Mouse (Mus musculus): ENCODE results near the gene Rnf123.
"Not testable (repeated sequence)": the region's sequence is repeated elsewhere in the genome, so short reads cannot be mapped to it uniquely, and the experiment has no call there.

The Rnf123 gene

DNA sequence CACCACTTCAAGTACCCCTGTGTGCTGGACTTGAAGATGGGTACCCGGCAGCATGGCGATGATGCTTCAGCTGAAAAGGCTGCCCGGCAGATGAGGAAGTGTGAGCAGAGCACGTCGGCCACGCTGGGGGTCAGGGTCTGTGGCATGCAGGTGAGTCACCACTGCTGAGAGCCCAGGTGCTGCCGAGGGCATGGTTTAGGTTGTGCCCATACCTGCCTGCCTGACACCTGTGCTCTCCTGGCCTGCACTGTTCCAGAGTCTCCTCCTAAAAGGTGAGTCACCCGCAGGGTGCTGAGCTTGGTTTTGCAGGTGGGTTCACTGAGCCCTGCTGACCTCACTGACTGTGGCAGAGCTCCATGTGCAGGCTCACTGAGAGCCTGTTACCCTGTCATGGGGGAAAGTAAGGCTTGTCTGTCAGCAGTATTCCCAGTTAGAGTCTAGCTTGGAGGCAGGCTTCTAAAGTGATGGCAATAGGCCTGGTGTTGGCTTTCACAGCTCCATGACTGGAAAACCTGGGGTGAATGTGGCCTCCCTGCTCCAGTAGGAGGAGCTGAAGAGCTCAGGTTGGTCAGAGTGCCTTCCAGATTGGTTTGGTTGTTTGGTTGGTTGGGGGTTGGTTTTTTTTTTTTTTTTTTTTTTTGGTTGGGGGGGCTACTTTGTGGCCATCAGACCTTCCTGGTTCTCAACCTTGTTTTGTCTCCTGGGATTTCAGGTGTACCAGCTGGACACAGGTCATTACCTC lies 38.2 kb downstream of the Rnf123 start:
- DNase-seq (ENCODE audit: low read depth in 2 of 2, low spot score in 2 of 2), result no peak

DNA sequence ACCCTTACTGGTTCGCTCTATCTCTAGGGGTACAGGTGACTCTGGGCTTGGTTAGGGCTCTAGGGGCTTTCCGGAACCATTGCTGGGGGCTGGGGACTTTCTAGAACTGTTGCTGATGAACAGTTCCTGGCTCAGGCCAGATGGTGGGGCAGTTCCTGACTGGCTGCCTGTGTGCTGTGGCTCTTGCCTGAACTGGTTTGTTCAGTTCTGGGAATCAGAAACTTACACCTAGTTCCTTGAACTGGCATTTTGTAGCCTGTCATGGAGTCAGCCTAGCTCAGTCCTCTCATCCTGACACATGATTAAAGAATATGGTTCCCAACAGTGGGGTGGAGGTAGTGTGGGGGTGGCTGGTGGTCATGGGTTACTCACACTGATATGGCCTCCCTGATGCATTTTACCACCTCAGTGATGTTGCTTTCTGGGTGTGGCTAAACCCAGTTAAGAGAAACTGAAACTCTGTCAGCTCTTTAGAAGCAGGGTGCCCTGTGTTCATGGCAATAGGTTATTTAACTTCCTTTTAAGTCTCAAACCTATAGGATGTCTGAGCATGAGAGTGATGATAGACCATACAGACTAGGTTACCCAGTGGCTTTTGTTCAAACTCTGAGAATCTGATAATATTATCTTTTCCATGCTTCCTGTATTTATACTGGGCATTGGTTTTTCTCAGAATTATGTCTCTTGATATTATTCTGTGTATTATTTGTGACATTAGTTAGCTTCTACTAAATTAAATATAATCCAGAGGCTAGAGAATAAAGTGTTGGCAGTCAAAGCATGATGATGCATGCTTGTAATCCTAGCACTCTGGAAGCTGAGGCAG lies 47.6 kb downstream of the Rnf123 start:
- DNase-seq (ENCODE audit: low read depth in 2 of 2, low spot score in 2 of 2), result no peak

DNA sequence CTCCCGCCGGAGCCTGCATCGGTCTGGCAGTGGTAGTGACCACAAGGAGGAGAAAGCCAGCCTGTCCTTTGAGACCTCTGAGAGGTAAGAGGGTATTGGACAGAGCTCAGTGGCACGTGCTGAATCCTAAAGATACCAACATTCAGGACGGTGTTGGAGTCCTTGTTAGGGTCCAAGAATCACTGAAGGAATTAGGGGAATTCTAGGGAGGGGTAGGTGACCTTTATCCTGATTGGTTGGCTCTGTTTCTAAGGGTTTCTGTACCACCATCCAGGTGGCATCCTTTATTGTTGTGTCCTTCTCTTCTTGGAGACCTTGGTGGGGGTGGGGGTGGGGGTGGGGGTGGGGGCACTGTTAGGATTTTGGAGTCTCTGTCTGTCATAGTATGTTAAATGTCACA lies 51.0 kb downstream of the Rnf123 start:
- no peak for DNase-seq (ENCODE audit: low read depth in 2 of 2, low spot score in 2 of 2)

DNA sequence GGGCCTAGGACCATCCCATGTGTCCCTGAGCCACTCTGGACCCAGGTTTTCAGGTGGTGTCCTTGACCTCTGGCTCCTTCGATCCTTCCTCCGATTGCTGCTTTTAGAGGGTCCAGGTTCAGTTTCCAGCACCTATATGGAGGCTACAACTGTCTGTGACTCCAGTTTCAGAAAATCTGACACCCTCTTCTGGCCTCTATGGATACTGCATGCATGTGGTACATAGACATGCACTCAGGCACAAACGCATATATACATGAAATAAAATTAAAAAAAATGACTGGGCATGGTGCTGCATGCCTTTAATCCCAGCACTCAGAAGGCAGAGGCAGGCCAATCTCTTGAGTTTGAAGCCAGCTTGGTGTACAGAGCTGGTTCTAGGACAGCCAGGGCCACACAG lies 55.3 kb downstream of the Rnf123 start:
- no peak for DNase-seq (ENCODE audit: low read depth in 2 of 2, low spot score in 2 of 2)

DNA sequence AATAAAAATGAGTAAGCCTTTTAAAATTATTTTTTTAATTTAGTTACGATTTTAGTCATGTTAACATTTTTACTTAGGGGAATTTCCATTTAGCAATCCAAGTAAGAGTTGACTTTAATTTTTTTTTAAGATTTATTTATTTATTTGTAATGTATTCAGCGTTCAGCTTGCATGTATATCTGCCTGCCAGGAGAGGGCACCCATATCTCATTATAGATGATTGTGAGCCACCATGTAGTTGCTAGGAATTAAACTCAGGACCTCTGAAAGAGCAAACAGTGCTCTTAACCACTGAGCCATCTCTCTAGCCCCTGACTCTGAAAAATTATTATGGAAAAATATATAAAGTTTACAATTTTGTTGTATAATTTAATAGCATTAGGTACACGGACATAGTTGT lies 56.6 kb downstream of the Rnf123 start:
- DNase-seq (ENCODE audit: low read depth in 2 of 2, low spot score in 2 of 2), result no peak

DNA sequence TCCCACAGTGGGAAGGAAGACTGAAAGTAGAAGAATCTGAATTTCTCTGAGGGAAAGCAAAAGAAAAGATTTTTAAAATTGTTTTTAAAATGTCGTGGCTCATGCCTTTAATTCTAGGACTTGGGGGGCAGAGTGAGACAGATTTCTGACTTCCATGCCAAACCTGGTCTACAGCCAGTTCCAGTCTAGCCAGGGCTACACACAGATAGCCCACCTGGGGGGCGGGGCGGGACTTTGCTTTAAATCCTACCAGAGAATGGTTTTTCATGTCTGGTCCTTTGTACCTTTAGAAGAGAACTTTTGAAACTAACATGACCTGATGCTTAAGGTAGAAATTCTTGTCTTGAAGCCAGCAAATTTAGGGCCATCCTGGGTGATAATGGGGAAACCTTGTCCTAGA lies 59.9 kb downstream of the Rnf123 start:
- DNase-seq (ENCODE audit: low read depth in 2 of 2, low spot score in 2 of 2), result no peak

DNA sequence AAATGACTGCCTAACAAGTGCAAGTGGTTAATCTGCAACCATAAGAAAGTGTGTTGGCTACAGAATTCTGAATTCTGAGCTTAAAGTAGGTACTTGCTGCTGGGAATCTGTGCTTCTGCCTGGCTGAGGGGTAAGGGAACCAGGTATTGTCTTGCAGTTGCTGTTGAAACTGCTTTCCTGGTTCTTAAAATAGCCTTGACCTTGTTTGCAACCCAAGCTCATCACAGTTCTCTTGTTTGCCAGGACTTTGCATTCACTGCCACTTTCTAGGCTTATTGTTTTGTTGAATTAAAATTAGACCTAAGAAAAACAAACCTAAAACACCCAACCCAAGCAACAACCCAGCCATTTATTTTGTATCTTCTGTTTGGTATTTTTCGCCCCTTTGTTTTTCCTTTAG lies 62.4 kb downstream of the Rnf123 start:
- no peak for DNase-seq (ENCODE audit: low read depth in 2 of 2, low spot score in 2 of 2)

DNA sequence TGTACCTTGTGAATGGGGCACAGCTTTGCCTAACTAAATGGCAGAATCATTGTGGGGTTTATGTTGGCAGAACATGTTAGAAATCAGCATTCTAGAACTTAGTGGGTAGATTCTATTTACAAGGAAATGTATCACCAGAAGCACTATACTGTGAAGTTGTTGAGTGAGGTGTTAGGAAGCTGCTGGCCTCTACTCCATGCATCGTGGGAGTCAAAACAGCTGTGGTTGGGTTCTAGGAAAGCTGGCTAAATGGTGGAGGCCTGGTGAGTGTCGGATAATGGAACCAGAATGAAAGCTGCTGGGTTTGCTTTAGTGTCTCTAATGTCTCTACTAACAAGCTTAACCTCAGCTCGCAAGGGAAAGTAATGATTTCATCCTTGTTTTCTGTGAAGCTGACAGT lies 66.0 kb downstream of the Rnf123 start:
- no peak for DNase-seq (ENCODE audit: low read depth in 2 of 2, low spot score in 2 of 2)

DNA sequence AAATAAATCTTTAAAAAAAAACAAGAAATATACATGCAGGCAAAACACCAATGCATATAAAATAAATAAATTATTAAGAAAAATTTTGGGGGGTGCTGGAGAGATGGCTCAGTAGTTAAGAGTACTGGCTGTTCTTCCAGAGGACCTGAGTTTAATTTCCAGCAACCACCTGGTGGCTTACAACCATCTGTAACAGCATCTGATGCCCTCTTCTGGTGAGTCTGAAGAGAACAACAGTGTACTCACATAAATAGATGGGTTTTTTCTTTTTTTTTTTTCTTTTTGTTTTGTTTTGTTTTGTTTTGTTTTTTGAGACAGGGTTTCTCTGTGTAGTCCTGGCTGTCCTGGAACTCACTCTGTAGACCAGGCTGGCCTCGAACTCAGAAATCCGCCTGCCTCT lies 69.6 kb downstream of the Rnf123 start:
- DNase-seq (ENCODE audit: low read depth in 2 of 2, low spot score in 2 of 2), result not testable (repeated sequence)

DNA sequence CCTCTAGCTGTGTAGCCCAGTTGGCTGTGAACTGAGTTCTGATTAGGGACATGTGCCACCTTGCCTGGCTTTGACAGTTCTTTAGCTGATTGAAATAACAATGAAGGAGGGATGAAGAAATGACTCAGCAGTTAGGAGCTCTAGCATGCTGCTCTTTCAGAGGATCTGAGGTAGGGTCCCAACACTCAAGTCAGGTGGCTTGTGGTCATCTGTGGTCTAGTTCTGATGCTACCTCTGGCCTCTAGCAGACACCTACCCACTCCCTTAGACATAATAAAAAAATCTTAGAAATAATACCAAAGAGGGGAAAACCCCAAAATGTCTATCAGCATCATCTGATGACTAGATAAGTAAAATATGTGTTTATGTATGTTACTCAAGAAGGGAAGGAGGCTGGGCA lies 72.8 kb downstream of the Rnf123 start:
- DNase-seq (ENCODE audit: low read depth in 2 of 2, low spot score in 2 of 2), result no peak

DNA sequence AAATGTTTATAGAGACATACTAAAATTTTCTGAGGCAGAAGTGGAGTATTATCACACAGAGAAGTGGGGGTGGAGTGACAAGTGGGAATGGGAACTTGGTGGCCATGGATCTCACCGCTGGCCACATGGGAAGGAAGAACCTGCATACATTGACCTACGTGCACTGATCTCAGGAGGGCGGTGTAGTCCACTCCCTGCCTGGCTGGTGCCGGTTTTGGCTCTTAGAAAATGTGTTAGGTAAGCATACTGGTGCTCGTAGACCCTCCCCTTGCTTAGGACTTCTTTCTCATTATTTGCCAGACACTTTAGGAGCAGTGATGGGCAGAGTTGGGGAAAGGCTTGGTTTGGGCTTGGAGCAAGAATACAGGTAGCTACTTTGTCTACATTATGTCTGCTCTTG lies 75.1 kb downstream of the Rnf123 start:
- DNase-seq (ENCODE audit: low read depth in 2 of 2, low spot score in 2 of 2), result no peak

DNA sequence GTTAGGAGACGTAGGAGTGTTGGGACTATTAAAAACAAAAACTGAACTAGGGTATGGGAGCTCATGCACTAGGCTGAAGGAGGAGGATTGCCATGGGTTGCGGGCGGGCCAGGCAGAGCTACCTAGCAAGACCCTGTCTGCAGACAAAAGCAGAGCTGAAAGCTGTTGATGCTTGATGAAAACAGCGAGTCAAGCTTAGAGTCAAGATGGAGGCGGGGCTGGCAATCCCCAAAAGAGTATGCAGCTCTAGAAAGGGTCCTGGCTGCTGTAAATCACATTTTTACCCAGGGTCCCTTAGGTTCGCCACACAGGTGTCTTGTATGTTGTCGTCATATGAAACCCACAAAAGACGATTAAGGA lies 79.6 kb downstream of the Rnf123 start:
- peak; percentile 43 to 50 for DNase-seq (ENCODE audit: low read depth in 2 of 2, low spot score in 2 of 2)

DNA sequence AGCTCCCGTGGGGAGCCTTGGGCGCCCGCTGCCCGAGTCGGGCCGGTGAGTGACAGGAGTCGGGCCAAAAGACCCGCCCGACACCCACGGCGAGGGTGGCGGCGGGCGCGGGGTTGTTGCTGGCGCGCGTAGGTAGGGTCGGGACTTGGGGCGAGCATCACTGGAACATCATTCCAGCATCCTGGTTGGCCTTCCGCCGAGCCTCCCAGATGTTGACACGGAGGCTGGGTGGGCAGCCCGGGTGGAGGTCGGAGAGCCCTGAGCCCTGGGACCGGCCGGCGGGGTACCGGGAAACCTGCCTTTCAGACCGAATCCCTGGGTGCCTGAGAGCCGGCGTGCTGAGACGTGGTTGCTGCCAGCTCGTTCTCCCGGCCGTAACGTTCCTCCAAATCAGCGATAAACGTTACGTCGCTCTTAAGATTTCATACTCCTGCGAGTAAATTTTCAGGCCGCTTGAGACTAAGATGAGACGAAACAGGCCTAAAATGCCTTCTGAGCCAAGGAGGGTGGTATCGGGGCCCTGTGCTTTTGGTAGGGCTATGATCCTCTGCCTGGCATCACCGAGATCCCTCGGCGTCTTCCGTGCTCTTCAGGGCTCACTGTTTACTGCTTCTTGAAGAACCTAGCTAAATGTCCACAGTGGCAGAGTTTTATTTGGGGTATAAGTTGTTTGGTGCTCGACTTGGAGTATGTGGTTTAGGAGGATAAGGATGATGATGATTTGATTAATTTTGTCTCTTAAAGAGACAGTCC lies 80.2 kb downstream of the Rnf123 start:
- peak in 1 of 2 experiments; percentile 41 for DNase-seq (ENCODE audit: low read depth in 2 of 2, low spot score in 2 of 2)

DNA sequence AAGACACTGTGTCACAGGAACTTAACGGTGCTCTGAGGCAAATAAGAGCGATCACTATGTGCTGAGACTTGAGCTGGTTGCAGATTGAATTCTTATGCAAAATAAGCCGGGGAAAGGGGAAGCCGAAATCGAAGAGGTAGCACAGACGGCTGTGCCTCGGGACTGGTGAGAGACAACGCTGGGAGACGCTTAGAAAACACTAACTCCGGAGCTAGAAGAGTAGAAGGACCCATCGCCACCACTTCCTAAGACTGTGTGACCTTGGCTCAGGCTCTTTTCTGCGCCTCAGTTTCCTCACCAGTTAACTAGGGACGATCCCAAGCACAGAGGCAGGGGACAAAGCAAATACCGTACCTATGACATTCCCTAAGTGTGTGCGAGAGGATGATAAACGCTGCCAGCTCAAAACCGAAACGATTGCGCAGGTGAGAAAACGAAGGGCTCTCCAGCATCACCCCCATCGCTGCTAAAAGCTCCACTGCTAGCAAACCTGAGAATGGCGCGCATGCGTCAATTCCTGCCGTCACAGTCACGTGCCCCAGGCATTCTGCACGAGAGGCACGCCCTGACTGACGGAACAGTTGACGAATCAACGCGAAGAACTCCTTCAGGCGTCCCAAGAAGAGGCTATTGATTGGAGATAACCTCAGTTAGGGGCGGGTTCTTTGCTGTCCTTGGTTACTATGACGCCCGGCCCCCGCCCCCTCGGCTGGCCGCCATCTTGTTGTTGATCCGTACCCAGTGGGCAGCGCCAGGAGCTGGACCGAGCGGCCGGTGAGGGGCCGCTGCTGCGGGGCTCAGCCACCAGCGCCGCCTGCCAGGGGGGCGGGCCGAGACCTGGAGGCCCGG lies 81.0 kb downstream of the Rnf123 start, which contains the start of gene Ip6k1:
Ip6k1 (plus strand) TSS at position 580 of the 849 bp plus-strand sequence.
- DNase-seq (ENCODE audit: low read depth in 2 of 2, low spot score in 2 of 2), result peak; percentile 99

All from CD8-positive naive resting alpha-beta T cell, adult 2 months (primary cell).